Mouse (Mus musculus) layer of hippocampus, adult 8-10 months (tissue): ENCODE measurements around the gene Scpep1. TPM values are rescaled to one million over a fixed set of nuclear protein-coding genes. Genes with fewer than 3 reads are reported as not detected.
"Not testable (repeated sequence)": the region's sequence is repeated elsewhere in the genome, so short reads cannot be mapped to it uniquely, and the experiment has no call there.

ENCODE experiments used
- DNase-seq, 2 experiments: peaks; one replicate each; pipeline ENCODE4 v3.0.0; 2022; ENCODE audit warnings: low spot score in 2 of 2
- total RNA-seq, 4 experiments: library from RNA; stranded (reverse); gene quantifications; 2 replicates each; pipeline ENCODE4 v1.2.4; 2022

Scpep1 gene
- 10 to 100 TPM; 15.8 to 24.7 (median 19.9) TPM for total RNA-seq

GRCm38 (mm10) chr11:88955217-88955969, at the start of gene Scpep1:
TSS of gene Scpep1 (minus strand) at chr11:88955465.
- DNase-seq = peak; percentile 91 to 95

DNA sequence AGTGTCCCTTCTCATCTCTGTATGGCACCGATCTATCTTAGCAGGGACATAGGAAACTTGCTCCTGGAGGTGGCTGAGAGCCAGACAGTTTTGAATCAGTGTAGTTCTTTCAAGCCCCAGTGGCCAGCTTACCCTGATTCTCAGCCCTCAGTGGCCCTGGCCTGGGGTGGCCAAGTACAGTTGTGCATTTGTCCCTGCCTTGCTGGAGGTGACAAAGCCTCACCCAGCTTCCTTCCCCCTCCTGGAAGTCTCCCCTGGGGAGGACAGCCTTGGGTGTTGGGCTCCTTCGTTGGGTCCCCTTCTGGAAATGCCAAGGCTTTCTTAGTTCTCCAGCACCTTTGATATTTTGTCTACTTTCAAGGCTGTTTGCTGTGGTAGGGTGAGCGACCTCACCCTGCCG, 48.5 kb upstream of the Scpep1 start:
- DNase-seq = no peak

DNA sequence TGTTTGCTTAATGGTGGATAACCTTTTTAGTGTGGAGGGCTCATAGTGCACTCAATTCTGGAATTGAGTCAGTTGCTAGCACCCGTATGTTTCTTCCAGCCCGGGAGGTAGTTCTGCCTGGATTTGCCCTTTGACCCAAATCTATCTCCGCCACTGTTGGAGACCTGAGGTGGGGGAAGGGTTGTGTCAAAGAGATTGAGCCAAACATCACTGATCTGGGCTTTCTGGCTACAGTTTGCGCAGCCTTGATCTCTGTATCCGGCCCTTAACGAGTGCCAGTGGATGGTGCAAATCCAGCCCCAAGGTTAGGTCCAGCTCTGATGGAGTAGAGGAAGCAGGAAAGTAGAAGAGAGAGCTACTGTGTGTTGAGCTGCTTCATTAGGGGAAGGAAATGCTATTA, 47.8 kb upstream of the Scpep1 start:
- DNase-seq = no peak

GRCm38 (mm10) chr11:89002621-89003020, 47.4 kb upstream of the Scpep1 start:
- no peak for DNase-seq

GRCm38 (mm10) chr11:89002068-89002467, 46.8 kb upstream of the Scpep1 start:
- no peak for DNase-seq

DNA sequence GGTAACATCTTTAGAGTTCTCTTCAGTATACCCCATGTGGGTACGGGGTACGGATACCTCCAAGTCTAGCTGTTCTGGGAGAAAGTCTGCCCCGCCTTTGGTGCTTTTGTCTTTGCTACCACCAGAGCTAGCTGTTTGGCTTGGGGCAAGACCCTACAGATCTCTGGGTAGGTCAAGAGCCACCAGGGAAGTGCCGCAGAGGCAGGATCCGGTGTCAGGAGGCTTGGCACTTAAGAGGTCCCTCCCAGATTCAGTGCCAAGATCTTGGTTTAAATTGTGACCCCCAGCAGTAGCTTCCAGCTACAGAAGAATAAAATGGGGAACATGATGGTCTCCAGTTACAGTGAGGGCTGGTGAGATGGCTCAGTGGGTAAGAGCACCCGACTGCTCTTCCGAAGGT, 46.3 kb upstream of the Scpep1 start:
- no peak for DNase-seq

DNA sequence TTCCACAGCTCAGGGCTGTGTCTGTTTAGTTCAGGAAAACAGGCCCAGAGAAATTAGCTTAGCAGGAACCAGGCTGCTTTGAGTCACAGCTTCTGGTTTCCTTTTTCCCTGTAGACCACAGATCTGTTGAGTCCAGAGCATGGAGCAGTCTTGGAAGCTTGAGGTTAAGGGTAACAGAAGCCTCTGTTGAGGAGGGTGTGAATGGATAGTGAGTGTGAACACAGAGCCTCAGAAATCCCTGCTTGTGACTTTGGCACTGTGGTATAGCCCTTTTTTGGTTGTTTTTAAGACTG, 45.2 kb upstream of the Scpep1 start:
- no peak for DNase-seq

- no peak for DNase-seq
Measured at GRCm38 (mm10) chr11:88999723-89000526, 44.7 kb upstream of the Scpep1 start.

DNA sequence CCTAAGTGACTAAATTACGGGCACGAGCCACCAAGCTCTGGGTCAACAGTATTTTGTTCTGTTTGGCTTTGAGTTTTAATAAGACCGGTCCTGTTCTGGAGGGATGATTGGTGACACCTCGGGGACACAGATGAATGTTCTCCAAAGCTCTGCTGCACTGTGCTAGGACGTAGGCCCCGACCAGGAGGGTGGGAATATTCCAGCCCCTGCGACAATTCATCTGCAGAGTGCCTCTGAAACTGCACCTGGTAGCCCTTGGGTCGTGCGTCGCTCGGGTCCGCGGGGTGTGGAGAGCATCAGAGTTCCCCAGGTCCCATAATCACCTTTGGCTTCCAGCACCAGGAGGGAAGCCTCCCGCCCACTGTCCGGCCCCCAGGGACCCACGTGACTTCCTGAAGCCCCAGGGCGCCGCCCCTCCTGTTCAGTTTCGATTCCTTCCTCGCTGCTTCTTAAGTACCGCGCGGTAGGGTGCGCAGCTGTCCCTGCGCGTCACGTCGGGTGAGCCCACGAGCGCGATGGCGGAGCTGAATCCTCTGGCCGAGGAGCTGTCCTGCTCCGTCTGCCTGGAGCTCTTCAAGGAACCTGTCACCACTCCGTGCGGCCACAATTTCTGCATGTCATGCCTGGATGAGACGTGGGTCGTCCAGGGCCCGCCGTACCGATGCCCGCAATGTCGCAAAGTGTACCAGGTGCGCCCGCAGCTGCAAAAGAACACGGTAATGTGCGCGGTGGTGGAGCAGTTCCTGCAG, 43.9 kb upstream of the Scpep1 start, which contains the start of gene Trim25:
Trim25 (plus strand) TSS at position 403 of the 749 bp plus-strand sequence.
- DNase-seq = peak; percentile 26 to 33

GRCm38 (mm10) chr11:88998406-88998805, 43.1 kb upstream of the Scpep1 start:
- DNase-seq = no peak

- DNase-seq = not testable (repeated sequence)
Measured at GRCm38 (mm10) chr11:88997343-88997742, 42.1 kb upstream of the Scpep1 start.

DNA sequence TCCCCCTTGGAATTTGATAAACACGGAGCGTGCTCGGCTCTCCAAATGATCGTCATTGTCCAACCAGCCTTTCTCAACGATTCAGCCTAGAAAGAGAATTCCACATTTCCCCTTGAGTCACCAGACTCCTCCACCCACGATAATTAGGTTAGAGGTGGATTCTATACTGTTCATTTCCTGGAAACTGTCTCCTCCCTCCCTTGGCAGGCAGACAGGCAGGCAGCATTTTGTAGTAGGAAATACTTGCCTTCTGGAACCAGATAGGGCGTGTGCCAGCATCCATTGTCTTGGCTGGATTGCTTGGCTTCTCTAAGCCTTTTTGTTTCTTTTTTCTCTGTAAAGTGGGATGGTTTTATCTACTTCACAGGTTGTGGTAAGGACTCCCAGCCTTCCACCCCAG, 41.2 kb upstream of the Scpep1 start:
- DNase-seq = no peak

DNA sequence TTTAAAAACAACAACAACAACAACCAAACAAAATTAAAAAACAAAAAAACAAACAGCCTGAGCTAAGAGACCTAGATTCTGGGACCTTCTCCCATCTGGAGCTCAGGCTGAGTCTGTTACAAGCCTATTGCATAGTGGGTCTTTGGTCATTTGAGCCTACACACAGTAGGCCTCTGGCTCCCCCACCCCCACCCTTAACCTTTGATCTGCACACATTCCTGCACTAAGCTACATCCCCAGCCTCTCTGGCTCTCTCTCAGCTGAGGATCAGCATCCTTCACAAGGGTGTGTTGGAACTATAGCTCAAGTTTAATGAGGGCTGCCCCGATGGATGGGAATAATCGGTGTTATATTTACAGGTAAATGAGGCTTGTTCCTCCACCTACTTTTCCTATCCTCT, 40.4 kb upstream of the Scpep1 start:
- DNase-seq = no peak

DNA sequence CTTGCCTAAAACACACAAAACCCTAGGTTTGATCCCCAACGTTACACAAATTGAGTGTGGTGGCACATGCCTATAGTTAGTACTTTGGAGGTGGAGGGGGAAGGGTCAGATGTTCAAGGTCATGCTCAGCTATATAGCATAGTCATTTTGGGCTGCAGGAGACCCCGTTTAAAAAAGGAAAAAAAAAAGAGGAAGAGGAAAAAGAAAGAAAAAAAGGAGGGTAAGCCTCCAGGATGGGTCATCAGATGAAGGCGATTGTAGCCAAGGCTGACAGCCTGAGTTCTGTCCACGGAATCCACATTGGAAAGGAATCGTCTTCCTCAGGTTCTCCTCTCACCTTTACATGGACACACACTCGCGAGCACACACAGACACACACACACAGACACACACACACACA, 39.2 kb upstream of the Scpep1 start:
- no peak for DNase-seq

GRCm38 (mm10) chr11:88993625-88994024, 38.4 kb upstream of the Scpep1 start:
- DNase-seq = peak in 1 of 2 experiments; percentile 30

DNA sequence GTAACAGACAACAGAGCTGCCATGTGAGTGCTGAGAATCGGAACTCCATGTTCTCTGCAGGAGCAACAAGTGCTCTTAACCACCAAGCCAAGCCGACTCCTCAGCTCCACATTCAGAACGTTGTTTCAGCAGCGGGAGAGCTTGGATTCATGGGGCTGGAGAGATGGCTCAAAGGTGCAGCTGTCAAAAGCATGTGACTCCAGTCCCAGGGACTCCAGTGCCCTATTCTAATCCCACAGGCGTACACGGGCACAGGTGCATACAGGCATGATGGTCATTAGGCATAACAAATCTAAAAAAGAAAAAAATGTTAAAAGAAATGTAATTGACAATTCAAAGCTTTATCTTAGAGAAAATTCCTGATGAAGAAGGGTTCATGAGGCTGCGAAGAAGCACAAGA, 37.9 kb upstream of the Scpep1 start:
- DNase-seq = no peak

DNA sequence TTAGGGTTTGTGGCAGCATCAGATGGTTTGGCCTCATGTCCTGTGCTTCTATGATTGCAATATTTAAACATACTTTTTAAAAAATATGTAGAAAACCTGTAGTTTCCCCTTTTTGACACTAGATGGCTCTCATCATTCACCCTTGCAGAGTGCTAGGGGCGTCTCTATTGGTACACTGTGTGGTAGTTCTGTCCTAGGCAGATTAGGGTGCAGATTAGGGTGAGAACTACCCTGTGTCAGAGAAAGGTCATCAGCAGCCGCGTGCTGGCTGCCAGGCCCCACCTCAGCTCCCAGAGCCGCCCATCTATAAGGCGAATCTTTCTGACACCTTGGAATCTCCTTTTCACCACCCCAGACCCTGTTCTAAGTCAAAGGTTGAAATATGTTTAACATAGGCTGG, 34.3 kb upstream of the Scpep1 start:
- DNase-seq = no peak

DNA sequence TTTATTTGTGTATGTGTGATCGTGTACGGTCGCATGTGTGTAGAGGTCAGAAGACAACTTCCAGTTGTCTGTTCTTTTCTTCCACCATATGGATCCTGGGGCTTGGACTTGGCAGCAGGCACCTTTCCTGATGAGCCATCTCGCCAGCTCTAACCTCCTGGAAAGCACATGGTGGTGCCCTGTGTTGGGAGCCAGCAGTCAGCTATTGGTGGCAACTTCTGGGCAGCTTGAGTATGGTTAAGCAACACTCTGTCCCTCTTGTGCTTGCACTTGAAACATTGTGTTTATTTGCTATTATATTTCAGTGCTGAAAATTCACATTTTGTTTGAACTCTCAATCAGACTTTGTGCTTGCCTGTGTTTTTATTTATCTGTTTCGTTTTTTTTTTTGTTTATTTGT, 33.7 kb upstream of the Scpep1 start:
- DNase-seq = no peak

DNA sequence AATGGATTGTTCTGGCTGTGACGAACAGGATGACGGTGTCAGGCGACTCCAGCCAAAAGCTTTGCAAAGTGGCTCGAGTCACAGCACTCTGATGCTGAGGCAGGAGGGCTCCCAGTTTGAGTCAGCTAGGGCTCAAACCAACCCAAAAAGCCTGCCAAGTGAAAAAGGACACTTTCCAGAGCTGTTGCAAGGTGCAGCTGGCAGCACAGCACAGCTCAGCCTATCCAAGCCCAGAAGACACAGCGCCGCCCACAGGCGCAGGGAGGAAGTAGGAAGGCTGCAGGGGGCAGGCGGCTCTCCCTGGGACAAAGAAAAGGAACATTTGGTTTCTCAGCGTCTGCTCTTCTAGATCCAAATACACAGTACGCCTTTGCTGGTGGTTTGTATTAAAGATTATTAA, 31.4 kb upstream of the Scpep1 start:
- no peak for DNase-seq

GRCm38 (mm10) chr11:88981337-88981736, 26.1 kb upstream of the Scpep1 start:
- no peak for DNase-seq

- DNase-seq = no peak
Measured at GRCm38 (mm10) chr11:88977188-88977587, 21.9 kb upstream of the Scpep1 start.

DNA sequence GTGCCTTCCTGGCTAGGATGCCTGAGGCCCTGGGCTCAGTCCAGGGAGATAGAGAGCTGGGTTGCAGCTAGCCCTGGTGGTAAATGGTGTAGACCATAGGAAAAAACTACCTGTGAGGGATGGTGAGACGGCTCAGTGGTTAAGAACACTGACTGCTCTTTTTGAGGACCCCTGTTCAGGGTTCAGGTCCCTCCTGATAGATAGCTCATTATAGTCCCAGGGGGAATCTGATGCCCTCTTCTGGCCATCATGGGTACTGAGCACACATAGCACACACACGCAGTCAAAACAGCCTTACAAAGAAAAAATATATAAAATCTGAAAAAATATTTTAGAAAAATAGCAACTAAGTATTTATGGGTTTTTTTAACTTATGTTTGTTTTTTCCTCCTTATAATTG, 21.1 kb upstream of the Scpep1 start:
- no peak for DNase-seq
